Mouse (Mus musculus): Measurements from ENCODE around the gene Dtx1. TPM values are rescaled to one million over a fixed set of nuclear protein-coding genes. Genes with fewer than 3 reads are reported as not detected.
A peak's percentile ranks its signal among the peaks of the same experiment; 100 is the strongest.

The Dtx1 gene
- total RNA-seq, 2 experiments from 2014 or later: 87.6 to 93.3 TPM

- peak in 1 of 2 experiments; percentile 41 for DNase-seq (ENCODE audit: low spot score in 2 of 2)
Observed at GRCm38 (mm10) chr5:120645851-120646250, 65.9 kb downstream of the Dtx1 start.

GRCm38 (mm10) chr5:120644227-120644626 is 67.5 kb downstream of the Dtx1 start:
- DNase-seq (ENCODE audit: low spot score in 2 of 2): no peak

GRCm38 (mm10) chr5:120643365-120644085 is 68.2 kb downstream of the Dtx1 start:
- peak in 1 of 2 experiments; percentile 46 for DNase-seq (ENCODE audit: low spot score in 2 of 2)

GRCm38 (mm10) chr5:120640094-120640493 is 71.6 kb downstream of the Dtx1 start:
- no peak for DNase-seq (ENCODE audit: low spot score in 2 of 2)

DNA sequence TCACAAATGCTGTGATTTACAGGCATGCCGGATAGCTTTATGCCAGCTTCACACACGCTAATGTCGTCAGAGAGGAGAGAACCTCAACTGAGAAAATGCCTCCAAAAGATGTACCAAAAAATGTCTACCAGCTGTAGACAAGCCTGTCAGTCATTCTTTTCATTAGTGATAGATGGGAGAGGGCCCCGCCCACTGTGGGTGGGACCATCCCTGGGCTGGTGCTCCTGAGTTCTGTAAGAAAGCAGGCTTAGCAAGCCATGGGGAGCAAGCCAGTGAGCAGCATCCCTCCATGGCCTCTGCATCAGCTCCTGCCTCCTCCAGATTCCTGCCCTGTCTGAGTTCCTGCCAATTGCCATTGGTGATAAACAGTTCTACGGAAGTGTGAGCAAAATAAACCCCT is 76.1 kb downstream of the Dtx1 start:
- DNase-seq (ENCODE audit: low spot score in 2 of 2): no peak

DNA sequence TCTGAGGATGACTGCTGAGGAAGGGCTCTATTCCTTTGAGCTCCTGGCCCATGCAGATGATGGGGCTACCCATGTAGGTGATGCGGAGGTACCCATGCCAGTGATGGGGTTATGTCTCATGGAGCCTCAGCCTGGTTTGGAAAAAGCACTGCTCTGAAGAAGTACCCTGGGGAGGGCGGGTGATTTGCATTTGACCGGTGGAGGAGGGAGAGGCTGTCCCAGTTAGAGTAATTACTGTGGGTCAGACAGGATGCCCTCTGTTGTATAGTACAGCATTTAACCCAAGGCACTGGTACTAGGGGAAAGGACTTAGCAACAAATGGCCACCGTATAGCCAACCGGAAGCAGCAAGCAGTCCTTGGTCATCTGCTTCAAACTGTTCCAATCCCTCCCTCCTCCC is 76.9 kb downstream of the Dtx1 start:
- DNase-seq (ENCODE audit: low spot score in 2 of 2): no peak

DNA sequence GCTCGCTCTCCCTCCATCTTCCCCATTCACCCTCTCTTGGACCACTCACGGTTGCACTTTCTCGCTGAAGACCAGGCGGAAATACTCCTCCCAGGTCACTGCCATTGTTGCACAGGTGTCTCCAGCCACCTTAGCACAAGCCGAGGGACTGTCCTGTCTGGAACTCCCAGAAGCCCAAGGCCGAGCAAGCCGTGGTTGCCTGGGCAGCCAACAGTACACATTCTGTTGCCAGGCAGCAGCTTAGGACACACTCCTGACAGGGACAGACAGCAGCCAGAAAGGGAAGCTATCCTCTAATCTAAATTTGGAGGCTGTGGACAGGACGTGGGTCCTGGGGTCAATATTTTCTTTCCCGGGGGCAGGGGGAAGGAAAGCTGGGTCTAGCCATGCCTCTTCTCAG is 77.6 kb downstream of the Dtx1 start, which contains the start of gene Cfap73:
Gene Cfap73, minus strand, starts transcription at position 105 of the 400 bp plus-strand sequence.
- DNase-seq (ENCODE audit: low spot score in 2 of 2): no peak

DNA sequence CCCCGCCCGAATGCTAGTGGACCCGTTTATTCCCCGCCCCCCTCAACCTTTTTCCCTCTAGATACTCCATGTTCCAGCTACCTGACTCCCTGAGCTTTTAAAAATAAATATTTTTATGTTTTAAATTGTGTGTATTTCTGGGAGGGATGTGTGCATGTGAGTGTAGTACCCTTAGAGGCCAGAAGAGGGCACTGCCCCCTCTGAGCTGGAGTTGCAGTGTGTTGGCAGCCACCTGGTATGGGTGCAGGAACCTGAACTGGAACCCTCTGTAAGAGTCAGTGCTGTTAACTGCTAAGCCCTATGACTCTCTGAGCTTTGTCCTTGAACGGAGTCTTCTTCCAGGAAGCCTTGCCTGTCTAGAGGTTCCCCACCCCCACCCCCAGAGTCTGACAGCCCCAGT is 79.8 kb downstream of the Dtx1 start:
- DNase-seq (ENCODE audit: low spot score in 2 of 2): no peak

DNA sequence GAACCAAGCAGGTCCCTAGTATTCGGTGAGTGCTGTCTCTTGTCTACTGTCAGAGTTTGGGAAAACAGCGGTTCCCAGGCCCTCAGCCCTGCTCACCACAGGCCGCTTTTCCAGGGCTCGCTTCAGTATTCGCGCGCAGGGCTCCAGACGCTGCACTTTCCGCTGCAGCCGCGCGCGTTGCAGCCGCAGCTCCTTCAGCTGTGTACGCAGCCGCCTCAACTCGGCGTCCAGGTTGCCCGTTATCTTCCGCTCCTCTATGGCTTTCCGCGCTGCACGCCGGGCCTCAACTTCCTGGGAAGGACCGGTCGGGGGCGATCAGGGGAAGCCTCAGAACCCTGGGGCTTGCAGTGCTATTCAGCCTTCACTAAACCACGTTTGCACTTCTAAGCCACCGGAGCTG is 80.6 kb downstream of the Dtx1 start:
- DNase-seq (ENCODE audit: low spot score in 2 of 2): no peak

Other genes with a start within 250 kb of the Dtx1 start
- gene Sdsl, start 239.1 kb downstream of the Dtx1 start, total RNA-seq (2021): 1 to 10 TPM; 6.1 to 7.1 TPM
- not detected for gene Sds, start 235.4 kb downstream of the Dtx1 start, total RNA-seq (2021)
- 10 to 100 TPM; 63.2 to 66.8 TPM for gene Plbd2, start 208.3 kb downstream of the Dtx1 start, total RNA-seq (2021)
- gene Slc8b1, start 200.8 kb downstream of the Dtx1 start, total RNA-seq (2021): 1 to 10 TPM; 5.5 to 5.7 TPM
- gene Tpcn1, start 123.3 kb downstream of the Dtx1 start, total RNA-seq (2021): 10 to 100 TPM; 44.1 to 47.4 TPM
- 1 to 10 TPM in 1 of 2 experiments, under 1 TPM in 1; 0.91 to 1.2 TPM for gene Iqcd, start 122.9 kb downstream of the Dtx1 start, total RNA-seq (2021)
- 10 to 100 TPM; 24.1 to 27.3 TPM for gene Rita1, start 99.3 kb downstream of the Dtx1 start, total RNA-seq (2021)
- gene Ddx54, start 99.2 kb downstream of the Dtx1 start, total RNA-seq (2021): 10 to 100 TPM; 45.0 to 45.1 TPM
- under 1 TPM; 0.76 to 0.80 TPM for gene Cfap73, start 77.7 kb downstream of the Dtx1 start, total RNA-seq (2021)
- 100 to 1,000 TPM in 1 of 2 experiments, 10 to 100 TPM in 1; 77.2 to 112 TPM for gene Rasal1, start 63.1 kb downstream of the Dtx1 start, total RNA-seq (2021)
- under 1 TPM in 1 of 2 experiments, not detected in 1; 0.18 TPM for gene Oas2, start 37.9 kb upstream of the Dtx1 start, total RNA-seq (2021)
- gene Oas3, start 65.7 kb upstream of the Dtx1 start, total RNA-seq (2021): under 1 TPM; 0.33 to 0.37 TPM
- gene Oas1e, start 83.6 kb upstream of the Dtx1 start, total RNA-seq (2021): not detected
- 1 to 10 TPM in 1 of 2 experiments, under 1 TPM in 1; 0.47 to 1.0 TPM for gene Oas1c, start 100.6 kb upstream of the Dtx1 start, total RNA-seq (2021)
- gene Oas1f, start 135.4 kb upstream of the Dtx1 start, total RNA-seq (2021): not detected
- not detected for gene Oas1h, start 149.5 kb upstream of the Dtx1 start, total RNA-seq (2021)
- not detected for gene Oas1g, start 175.7 kb upstream of the Dtx1 start, total RNA-seq (2021)
- under 1 TPM in 1 of 2 experiments, not detected in 1; 0.25 TPM for gene Oas1a, start 195.6 kb upstream of the Dtx1 start, total RNA-seq (2021)
- under 1 TPM in 1 of 2 experiments, not detected in 1; 0.16 TPM for gene Oas1d, start 202.6 kb upstream of the Dtx1 start, total RNA-seq (2021)